Mouse (Mus musculus): ENCODE measurements at regions not wholly inside any gene's neighbourhood (a gene's known extent, or its start where the extent isn't known, plus 50 kb on each side); places are given as distances from the start of the nearest gene placed in this dataset.

DNA sequence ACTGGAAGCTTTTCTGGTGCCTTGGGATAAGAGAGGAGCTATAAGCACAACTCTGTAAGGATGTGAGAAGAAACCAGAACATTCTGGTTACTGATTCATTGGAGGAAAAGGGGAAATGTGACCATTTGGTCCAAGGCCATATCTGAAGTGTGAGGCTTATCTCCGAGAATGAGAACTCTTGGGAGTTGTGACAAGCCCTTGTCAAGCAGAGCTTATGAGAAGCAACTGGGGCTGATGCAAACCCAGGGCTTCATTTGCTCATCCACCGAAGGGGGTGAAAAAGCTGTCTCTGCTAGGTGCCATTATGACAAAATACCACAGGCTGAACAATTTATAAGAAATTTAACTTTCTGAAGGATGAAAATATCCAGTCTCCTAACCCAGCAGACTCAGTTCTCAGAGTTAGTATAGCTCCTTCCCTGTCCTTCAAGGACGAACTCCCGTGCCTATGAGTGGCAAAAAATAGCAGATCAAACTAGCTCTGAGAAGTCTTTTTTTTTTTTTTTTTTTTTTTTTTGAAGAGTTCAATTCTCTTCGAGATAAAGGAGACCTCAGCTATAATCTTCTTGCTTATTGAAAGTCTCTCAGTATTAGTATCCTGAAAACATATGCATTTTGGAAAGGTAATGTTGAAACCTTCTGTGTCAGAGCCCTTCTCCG is 725.4 kb downstream of the Kcnj2 start:
- TF ChIP-seq CTCF (IDR thresholded peaks at IDR 0.05; ENCODE audit: low read depth) = no peak
- no peak for TF ChIP-seq EP300 (IDR thresholded peaks at IDR 0.05; ENCODE audit: low read depth)

Measured in liver, embryonic 14.5 days (tissue).